Mouse (Mus musculus) embryonic fibroblast, embryonic 13.5 days (primary cell): ENCODE measurements around the gene F2rl2.

Experiments
- CTCF ChIP-seq: IDR thresholded peaks from 2 replicates; pipeline ENCODE4 v1.5.1; 2011; ENCODE audit warnings: mild to moderate bottlenecking, control low read depth, low read length, moderate library complexity, borderline replicate concordance; ENCODE audit not compliant: insufficient read depth
- POLR2A ChIP-seq: IDR thresholded peaks from 2 replicates; pipeline ENCODE4 v1.6.1; 2011; ENCODE audit warnings: low read depth, mild to moderate bottlenecking, control low read depth, low read length, moderate library complexity

GRCm38 (mm10) chr13:95705589-95705988 lies 8.9 kb downstream of the F2rl2 start:
- TF ChIP-seq CTCF (no peak), POLR2A (no peak)
